Mouse (Mus musculus): ENCODE results near the gene Tenm3. TPM values are rescaled to one million over a fixed set of nuclear protein-coding genes. Genes with fewer than 3 reads are reported as not detected.

The Tenm3 gene
- polyA plus RNA-seq, 1 experiment = 106 TPM

GRCm38 (mm10) chr8:48481709-48482671 lies 361.8 kb downstream of the Tenm3 start:
- TF ChIP-seq CTCF (IDR thresholded peaks at IDR 0.05; ENCODE audit: borderline replicate concordance, insufficient read depth, low read length) (no peak), POLR2A (IDR thresholded peaks at IDR 0.05; ENCODE audit: low read depth, low read length) (0 out of 2 replicates have a peak, but pooled peaks have one; percentile 26)
- Histone ChIP-seq H3K27ac (ENCODE audit: insufficient read depth, low read length) (peak overlapping the region; percentile 86), H3K4me3 (ENCODE audit: insufficient read depth, low read length) (no peak overlapping the region), H3K4me1 (ENCODE audit: control insufficient read depth, insufficient read depth, low read length) (peaks cover 9% of the 10 kb centered on the region)

- Histone ChIP-seq H3K27ac (ENCODE audit: insufficient read depth, low read length) (no peak overlapping the region), H3K4me3 (ENCODE audit: insufficient read depth, low read length) (no peak overlapping the region), H3K4me1 (ENCODE audit: control insufficient read depth, insufficient read depth, low read length) (peaks cover 4% of the 10 kb centered on the region)
- no peak for TF ChIP-seq POLR2A (IDR thresholded peaks at IDR 0.05; ENCODE audit: low read depth, low read length)
- TF ChIP-seq CTCF (IDR thresholded peaks at IDR 0.05; ENCODE audit: borderline replicate concordance, insufficient read depth, low read length) = no peak
Measured at GRCm38 (mm10) chr8:48477371-48477935, 366.3 kb downstream of the Tenm3 start.

GRCm38 (mm10) chr8:48476896-48477295 lies 366.9 kb downstream of the Tenm3 start:
- TF ChIP-seq POLR2A (IDR thresholded peaks at IDR 0.05; ENCODE audit: low read depth, low read length) (no peak), CTCF (IDR thresholded peaks at IDR 0.05; ENCODE audit: borderline replicate concordance, insufficient read depth, low read length) (no peak)
- no peak overlapping the region for H3K4me3 ChIP-seq (ENCODE audit: insufficient read depth, low read length)
- peaks cover 4% of the 10 kb centered on the region for H3K4me1 ChIP-seq (ENCODE audit: control insufficient read depth, insufficient read depth, low read length)
- no peak overlapping the region for H3K27ac ChIP-seq (ENCODE audit: insufficient read depth, low read length)

- no peak overlapping the region for H3K27ac ChIP-seq (ENCODE audit: insufficient read depth, low read length)
- H3K4me1 ChIP-seq (ENCODE audit: control insufficient read depth, insufficient read depth, low read length) = no peaks in the 10 kb centered on the region
- TF ChIP-seq POLR2A (IDR thresholded peaks at IDR 0.05; ENCODE audit: low read depth, low read length) (no peak), CTCF (IDR thresholded peaks at IDR 0.05; ENCODE audit: borderline replicate concordance, insufficient read depth, low read length) (no peak)
- H3K4me3 ChIP-seq (ENCODE audit: insufficient read depth, low read length) = no peak overlapping the region
Measured at GRCm38 (mm10) chr8:48467633-48468032, 376.1 kb downstream of the Tenm3 start.

- Histone ChIP-seq H3K27ac (ENCODE audit: insufficient read depth, low read length) (no peak overlapping the region), H3K4me1 (ENCODE audit: control insufficient read depth, insufficient read depth, low read length) (no peaks in the 10 kb centered on the region), H3K4me3 (ENCODE audit: insufficient read depth, low read length) (no peak overlapping the region)
- TF ChIP-seq CTCF (IDR thresholded peaks at IDR 0.05; ENCODE audit: borderline replicate concordance, insufficient read depth, low read length) = no peak
- TF ChIP-seq POLR2A (IDR thresholded peaks at IDR 0.05; ENCODE audit: low read depth, low read length) = no peak
Measured at GRCm38 (mm10) chr8:48458373-48458772, 385.4 kb downstream of the Tenm3 start.

- H3K27ac ChIP-seq (ENCODE audit: insufficient read depth, low read length) = no peak overlapping the region
Measured at GRCm38 (mm10) chr8:48456328-48457124, 387.2 kb downstream of the Tenm3 start.

GRCm38 (mm10) chr8:48451247-48451635 lies 392.5 kb downstream of the Tenm3 start:
- TF ChIP-seq CTCF (IDR thresholded peaks at IDR 0.05; ENCODE audit: borderline replicate concordance, insufficient read depth, low read length) = no peak
- TF ChIP-seq POLR2A (IDR thresholded peaks at IDR 0.05; ENCODE audit: low read depth, low read length) = no peak
- 0 out of 2 replicates have a peak overlapping the region, but pooled peaks have one; percentile 2 for H3K4me3 ChIP-seq (ENCODE audit: insufficient read depth, low read length)
- H3K4me1 ChIP-seq (ENCODE audit: control insufficient read depth, insufficient read depth, low read length) = peaks cover 8% of the 10 kb centered on the region
- peak overlapping the region; percentile 68 for H3K27ac ChIP-seq (ENCODE audit: insufficient read depth, low read length)

More at GRCm38 (mm10) chr8:48456328-48457124, 387.2 kb downstream of the Tenm3 start:
- Histone ChIP-seq H3K4me3 (ENCODE audit: insufficient read depth, low read length) (no peak overlapping the region), H3K4me1 (ENCODE audit: control insufficient read depth, insufficient read depth, low read length) (no peaks in the 10 kb centered on the region)
- TF ChIP-seq CTCF (IDR thresholded peaks at IDR 0.05; ENCODE audit: borderline replicate concordance, insufficient read depth, low read length) = no peak
- no peak for TF ChIP-seq POLR2A (IDR thresholded peaks at IDR 0.05; ENCODE audit: low read depth, low read length)

- TF ChIP-seq POLR2A (IDR thresholded peaks at IDR 0.05; ENCODE audit: low read depth, low read length) = no peak
- no peak for TF ChIP-seq CTCF (IDR thresholded peaks at IDR 0.05; ENCODE audit: borderline replicate concordance, insufficient read depth, low read length)
- H3K27ac ChIP-seq (ENCODE audit: insufficient read depth, low read length) = peak overlapping the region; percentile 68
- peaks cover 8% of the 10 kb centered on the region for H3K4me1 ChIP-seq (ENCODE audit: control insufficient read depth, insufficient read depth, low read length)
- 0 out of 2 replicates have a peak overlapping the region, but pooled peaks have one; percentile 2 for H3K4me3 ChIP-seq (ENCODE audit: insufficient read depth, low read length)
Measured at GRCm38 (mm10) chr8:48450397-48451246, 393.1 kb downstream of the Tenm3 start.
